Mouse (Mus musculus) left cerebral cortex, postnatal 36 days (tissue): Measurements from ENCODE around the gene Calhm6. TPM values are rescaled to one million over a fixed set of nuclear protein-coding genes. Genes with fewer than 3 reads are reported as not detected.
A peak's percentile ranks its signal among the peaks of the same experiment; 100 is the strongest.

Experiments
- DNase-seq, 2 experiments: peaks; one replicate each; pipeline ENCODE4 v3.0.0; 2021 to 2022; ENCODE audit warnings: low spot score in 2 of 2, mixed read lengths in 1 of 2
- intact Hi-C: fragments of 180-260 bp; cut with DNase I; formaldehyde crosslinking; loops from one replicate; pipeline ENCODE4 v1.15.1; 2025
- total RNA-seq, 2 experiments: library from RNA; stranded (reverse); gene quantifications; 2 replicates each; pipeline ENCODE4 v1.2.3; 2021

Gene Calhm6
- under 1 TPM; 0.36 to 0.69 TPM for total RNA-seq

DNA sequence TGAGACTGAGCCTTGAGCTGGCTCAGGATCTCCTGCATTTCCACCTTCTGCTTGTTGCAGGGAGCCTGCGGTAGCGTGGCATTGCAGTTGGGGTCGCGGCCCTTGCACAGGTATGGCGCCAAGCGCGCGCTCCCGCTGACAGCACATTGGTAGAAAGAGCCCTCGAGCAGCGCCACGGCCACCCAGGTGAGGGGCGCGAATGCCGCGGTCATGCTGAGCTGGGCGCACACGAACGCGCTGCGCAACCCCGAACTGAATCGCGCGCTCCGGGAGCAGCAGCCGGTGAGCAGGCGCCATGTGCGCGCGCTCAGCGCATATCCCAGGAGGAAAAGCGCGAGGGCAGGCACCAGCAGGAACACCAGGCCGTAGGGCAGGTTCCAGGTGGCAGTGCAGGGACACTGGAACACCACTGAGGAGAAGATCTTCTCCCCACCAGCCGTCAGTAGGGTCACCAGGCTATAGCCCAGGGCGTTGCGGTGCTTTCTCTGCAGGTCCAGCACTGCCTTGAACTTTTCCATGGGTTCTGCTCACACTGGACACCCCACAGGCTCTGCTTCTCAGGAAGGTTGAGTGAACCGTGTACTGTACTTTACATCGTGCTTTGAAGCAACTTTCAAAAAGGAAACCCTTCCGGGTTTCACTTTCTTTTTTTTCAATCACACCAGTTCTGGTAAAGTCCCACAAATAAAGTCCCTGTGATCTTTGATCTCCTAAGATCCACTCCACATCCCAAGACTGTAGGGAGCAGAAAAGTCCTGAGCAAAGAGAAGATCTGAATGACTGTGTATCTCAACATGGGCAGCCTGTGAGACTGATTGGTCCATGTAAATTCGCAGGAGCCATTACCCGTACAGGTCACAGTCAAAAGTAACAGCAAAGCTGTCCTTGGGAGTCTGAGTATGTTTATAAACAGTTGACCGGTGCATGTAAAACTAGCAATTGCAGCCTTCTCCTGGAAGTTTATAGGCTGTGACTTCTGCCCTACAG is at the start of gene Calhm6:
Gene Calhm6 (minus strand): TSS at position 593 of the 987 bp plus-strand sequence.
- peak; percentile 37 to 49 for DNase-seq
- intact Hi-C loops: no loop called here

- intact Hi-C loops: no loop called here
These were observed 48.3 kb upstream of the Calhm6 start for GRCm38 (mm10) chr10:34175870-34176606.

GRCm38 (mm10) chr10:34172663-34173282 is 45.0 kb upstream of the Calhm6 start:
- intact Hi-C loops: no loop called here
- DNase-seq: no peak

More at GRCm38 (mm10) chr10:34175870-34176606, 48.3 kb upstream of the Calhm6 start:
- no peak for DNase-seq

- DNase-seq: no peak
- intact Hi-C loops: no loop called here
These were observed 43.9 kb upstream of the Calhm6 start for GRCm38 (mm10) chr10:34171660-34172059.

DNA sequence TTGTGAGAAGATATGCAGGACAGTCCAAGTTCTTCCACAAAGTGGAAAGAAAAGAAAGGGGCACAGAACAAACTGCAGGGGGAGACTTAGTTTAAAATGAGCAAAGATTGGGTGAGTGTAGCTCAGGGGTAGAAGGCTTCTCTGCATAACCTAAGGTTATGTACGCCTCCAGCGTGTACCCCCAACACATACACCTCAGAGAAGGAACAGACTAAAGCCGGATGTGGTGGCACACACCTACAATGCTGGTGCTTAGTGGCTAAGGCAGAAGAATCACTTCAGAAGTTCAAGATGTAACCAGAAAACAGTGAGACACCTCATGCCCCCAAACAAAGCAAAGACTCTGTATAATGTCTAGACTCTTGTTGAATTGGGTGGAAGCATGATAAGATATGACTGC is 43.4 kb upstream of the Calhm6 start:
- intact Hi-C loops: no loop called here
- no peak for DNase-seq

GRCm38 (mm10) chr10:34166971-34167370 is 39.2 kb upstream of the Calhm6 start:
- intact Hi-C loops: no loop called here
- DNase-seq: no peak

GRCm38 (mm10) chr10:34155796-34156554 is 28.2 kb upstream of the Calhm6 start:
- intact Hi-C loops: no loop called here
- no peak for DNase-seq

DNA sequence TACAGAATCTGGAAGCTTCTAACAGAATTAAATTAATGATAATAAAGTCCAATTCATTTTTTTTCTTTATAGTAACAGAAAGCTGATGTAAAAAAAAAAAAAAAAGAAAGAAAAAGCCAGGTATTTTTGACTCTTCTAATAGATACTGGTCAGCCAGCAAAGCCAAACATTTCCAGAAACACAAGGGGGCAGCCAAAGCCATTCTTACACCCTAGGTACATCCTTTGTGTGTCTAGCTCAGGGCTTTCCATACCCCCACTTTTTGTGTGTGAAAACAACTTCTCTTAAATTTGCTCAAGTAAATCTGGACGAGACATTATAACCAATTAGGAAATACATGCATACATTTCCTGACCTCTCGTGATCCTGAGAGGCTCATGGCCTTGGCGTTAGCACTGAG is 24.0 kb upstream of the Calhm6 start:
- no peak for DNase-seq
- intact Hi-C loops: no loop called here

- intact Hi-C loops: no loop called here
These were observed 22.7 kb upstream of the Calhm6 start for GRCm38 (mm10) chr10:34150454-34150853.

GRCm38 (mm10) chr10:34149772-34150171 is 22.0 kb upstream of the Calhm6 start:
- no peak for DNase-seq
- intact Hi-C loops: no loop called here

More at GRCm38 (mm10) chr10:34150454-34150853, 22.7 kb upstream of the Calhm6 start:
- no peak for DNase-seq

DNA sequence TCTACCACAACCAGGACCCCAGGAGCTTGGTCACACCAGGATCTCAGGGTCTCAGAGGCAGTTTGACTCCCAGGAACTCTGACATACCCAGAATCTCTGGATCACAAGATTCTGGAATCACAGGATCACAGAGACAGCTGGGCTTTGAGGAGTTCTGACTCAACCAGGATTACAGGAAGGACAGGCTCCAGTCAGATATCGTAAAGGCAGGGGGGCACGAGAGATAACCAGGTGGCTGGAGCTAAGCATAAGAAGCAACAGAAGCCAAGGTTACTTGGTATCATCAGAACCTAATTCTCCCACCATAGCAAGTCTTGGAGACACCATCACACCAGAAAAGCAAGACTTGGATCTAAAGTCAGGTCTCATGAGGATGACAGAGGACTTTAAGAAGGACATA is 13.9 kb upstream of the Calhm6 start:
- no peak for DNase-seq
- intact Hi-C loops: no loop called here

GRCm38 (mm10) chr10:34139768-34140167 is 12.0 kb upstream of the Calhm6 start:
- no peak for DNase-seq
- intact Hi-C loops: no loop called here

GRCm38 (mm10) chr10:34138027-34138426 is 10.2 kb upstream of the Calhm6 start:
- intact Hi-C loops: no loop called here
- no peak for DNase-seq

DNA sequence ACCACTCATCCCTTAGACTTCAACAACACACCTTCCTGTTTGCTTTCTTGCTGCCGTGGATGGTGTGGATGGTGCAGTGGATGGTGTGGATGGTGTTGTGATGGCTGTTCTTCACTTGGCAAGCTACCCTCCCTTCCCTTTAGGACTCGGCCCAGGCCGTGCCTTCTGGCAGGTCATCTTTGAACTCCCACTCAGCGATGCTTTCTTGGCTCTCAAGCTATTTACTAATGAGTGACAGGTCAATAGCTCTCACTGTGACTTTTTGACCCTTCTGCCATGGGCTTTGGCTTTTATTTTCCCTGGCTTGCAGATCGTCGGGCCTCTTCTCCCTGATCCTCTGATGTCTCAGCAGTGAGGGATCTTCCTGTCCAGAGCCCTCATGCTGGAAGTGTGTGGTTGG is 8.6 kb upstream of the Calhm6 start:
- intact Hi-C loops: no loop called here
- no peak for DNase-seq

- DNase-seq: no peak
- intact Hi-C loops: no loop called here
These were observed 3.6 kb upstream of the Calhm6 start for GRCm38 (mm10) chr10:34131356-34131755.

- intact Hi-C loops: no loop called here
- DNase-seq: no peak
These were observed 607 bp upstream of the Calhm6 start for GRCm38 (mm10) chr10:34128391-34128790.

DNA sequence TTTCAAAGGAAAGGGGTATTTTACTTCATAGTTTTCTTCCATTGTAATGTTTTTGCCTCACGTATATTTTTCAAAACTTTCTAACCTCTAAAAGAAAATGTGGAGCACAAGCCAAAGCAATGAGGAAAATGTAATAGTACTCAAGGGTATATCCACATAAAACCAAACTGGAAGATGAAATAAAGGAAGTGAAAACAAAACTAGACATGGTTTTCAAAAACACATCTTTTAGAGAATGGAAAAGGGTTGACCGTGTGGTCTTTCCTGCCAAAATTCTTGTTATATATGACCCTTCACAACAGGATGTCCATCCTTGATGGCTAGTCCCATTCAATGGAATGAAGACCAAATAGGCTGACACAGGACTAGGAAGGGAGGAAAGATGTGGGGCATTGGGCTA is 9.4 kb downstream of the Calhm6 start:
- DNase-seq: no peak

GRCm38 (mm10) chr10:34117770-34118169 is 10.0 kb downstream of the Calhm6 start:
- intact Hi-C loops: no loop called here
- DNase-seq: no peak

More for the DNA sequence above, 9.4 kb downstream of the Calhm6 start:
- intact Hi-C loops: no loop called here

DNA sequence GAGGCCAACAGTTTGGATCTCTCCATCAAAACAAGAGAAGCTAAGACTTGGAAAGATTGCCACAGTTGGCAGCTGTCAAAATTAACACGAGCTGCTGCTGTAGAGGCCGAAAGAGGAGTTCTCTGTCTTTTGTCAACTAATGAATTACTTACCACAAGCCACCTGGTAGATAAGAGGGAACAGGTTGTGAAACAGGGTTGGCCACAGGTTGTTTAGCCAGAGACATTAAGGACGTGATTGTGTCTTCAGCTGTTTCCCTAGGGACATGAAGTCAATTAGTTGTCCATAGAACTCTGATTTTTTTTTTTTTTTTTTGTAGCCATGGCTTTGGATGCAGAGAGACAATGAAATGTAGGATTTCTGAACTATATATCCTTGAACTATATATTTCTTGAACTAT is 10.7 kb downstream of the Calhm6 start:
- DNase-seq: no peak
- intact Hi-C loops: no loop called here
